Mouse (Mus musculus) adrenal gland, adult 8-10 months (tissue): ENCODE results near the gene Tnfrsf14. TPM values are rescaled to one million over a fixed set of nuclear protein-coding genes. Genes with fewer than 3 reads are reported as not detected.

ENCODE experiments used
- total RNA-seq, 4 experiments: library from RNA; stranded (reverse); gene quantifications; 2 replicates each; pipeline ENCODE4 v1.2.4; 2022

Gene Tnfrsf14
- total RNA-seq, 4 experiments from 2014 or later, result 6.9 to 14.7 (median 8.7) TPM

Other genes with a start within 250 kb of the Tnfrsf14 start
- gene Ttc34, start 91.1 kb downstream of the Tnfrsf14 start, total RNA-seq, result under 1 TPM; 0.38 to 0.63 (median 0.46) TPM
- 1 to 10 TPM in 2 of 4 experiments, under 1 TPM in 2; 0.31 to 4.6 (median 1.5) TPM for gene Mmel1, start 59.0 kb downstream of the Tnfrsf14 start, total RNA-seq
- 100 to 1,000 TPM in 2 of 4 experiments, 10 to 100 TPM in 2; 21.8 to 161 (median 71.6) TPM for gene Fam213b, start 29.4 kb downstream of the Tnfrsf14 start, total RNA-seq
- not detected for gene Hes5, start 32.4 kb upstream of the Tnfrsf14 start, total RNA-seq
- gene Pank4, start 35.6 kb upstream of the Tnfrsf14 start, total RNA-seq, result 10 to 100 TPM; 27.8 to 38.1 (median 34.0) TPM
- 1 to 10 TPM in 2 of 4 experiments, under 1 TPM in 2; 0.46 to 2.3 (median 1.1) TPM for gene Plch2, start 128.2 kb upstream of the Tnfrsf14 start, total RNA-seq
- gene Pex10, start 138.5 kb upstream of the Tnfrsf14 start, total RNA-seq, result 10 to 100 TPM; 19.3 to 32.9 (median 21.7) TPM
- 100 to 1,000 TPM in 2 of 4 experiments, 10 to 100 TPM in 2; 96.8 to 116 (median 106) TPM for gene Rer1, start 157.8 kb upstream of the Tnfrsf14 start, total RNA-seq
- gene Morn1, start 158.0 kb upstream of the Tnfrsf14 start, total RNA-seq, result 10 to 100 TPM in 2 of 4 experiments, 1 to 10 TPM in 2; 7.9 to 17.0 (median 12.8) TPM